Mouse (Mus musculus) adrenal gland, postnatal 14 days (tissue): ENCODE measurements at regions not wholly inside any gene's neighbourhood (a gene's known extent, or its start where the extent isn't known, plus 50 kb on each side); places are given as distances from the start of the nearest gene placed in this dataset.
A peak's percentile ranks its signal among the peaks of the same experiment; 100 is the strongest.

ENCODE experiments used
- DNase-seq: peaks from one replicate; pipeline ENCODE4 v3.0.0; 2021; ENCODE audit warnings: mixed read lengths

DNA sequence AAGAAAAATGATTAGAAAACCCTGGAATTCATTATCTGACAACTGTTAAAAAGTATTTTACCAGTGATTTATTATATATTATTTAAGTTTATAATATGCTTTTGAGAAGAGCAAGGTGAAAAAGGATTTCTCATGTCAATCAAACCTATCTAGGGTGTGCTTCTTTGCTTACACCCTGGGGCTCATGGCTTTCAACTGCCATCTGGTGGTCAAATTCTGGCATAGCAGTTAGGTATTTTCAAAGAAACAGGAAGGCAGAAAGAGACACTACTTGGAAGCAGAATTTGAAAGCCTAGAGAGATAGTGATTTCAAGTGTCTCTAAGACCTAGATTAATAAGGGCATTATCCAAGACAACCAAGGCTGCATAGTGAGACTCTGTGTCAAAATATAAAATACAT, 167.8 kb upstream of the Amot start:
- peak; percentile 34 for DNase-seq

DNA sequence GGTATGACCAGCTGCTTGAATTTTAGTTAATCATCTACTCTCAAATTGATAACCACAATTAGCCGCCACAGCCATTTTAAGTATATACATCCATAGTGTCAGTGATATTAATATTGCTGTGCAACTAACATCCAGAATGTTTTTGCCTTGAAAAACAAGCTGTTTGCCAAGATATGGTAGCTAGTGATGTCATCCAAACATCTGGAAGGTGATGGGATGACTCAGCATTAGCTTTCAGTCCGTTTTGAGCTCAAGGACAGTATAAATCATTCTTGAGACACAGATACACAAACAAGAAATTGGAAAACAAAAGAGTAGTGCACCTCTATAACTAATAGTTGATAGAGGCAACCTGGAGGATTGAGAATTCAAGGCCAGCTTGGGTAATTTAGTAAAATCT, 146.7 kb upstream of the Amot start:
- no peak for DNase-seq

DNA sequence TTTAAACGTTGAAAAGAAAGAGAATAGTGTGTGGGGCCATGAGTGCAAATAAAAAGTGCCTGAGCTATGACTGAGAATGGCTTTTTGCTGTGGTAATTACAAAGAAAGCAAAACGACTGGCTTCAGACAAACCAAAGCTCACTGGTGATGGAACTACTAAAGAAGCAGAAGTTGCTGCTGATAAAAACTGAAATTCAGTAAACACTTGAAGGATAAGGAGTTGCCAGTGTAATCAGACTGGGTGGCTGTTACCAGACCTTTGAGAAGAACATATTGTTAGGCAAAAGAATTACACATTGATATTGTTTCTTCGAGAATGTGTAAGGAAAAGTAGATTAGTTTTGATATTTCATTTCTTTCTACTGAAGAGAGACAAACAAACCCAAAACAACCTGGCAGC, 114.7 kb upstream of the Amot start:
- no peak for DNase-seq

DNA sequence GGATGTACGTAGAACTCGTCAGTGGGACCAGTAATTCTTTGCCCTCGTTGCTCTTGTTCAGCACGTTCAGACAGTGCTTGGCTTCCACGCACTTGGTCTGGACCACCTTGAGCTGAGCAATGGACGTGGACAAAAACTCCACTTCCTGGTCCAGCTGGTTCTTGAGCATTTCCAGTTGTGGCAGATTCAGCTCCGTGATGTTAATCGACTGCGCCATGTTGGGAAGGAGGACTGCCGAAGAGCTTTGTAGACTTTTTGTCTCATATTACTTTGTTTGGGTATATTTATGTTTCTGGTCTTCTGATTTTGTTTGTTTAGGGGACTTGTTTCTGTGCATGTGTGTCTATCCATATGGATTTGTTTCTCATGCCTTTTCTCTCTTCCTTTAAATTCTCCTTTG, 97.1 kb upstream of the Amot start:
- DNase-seq, result no peak

DNA sequence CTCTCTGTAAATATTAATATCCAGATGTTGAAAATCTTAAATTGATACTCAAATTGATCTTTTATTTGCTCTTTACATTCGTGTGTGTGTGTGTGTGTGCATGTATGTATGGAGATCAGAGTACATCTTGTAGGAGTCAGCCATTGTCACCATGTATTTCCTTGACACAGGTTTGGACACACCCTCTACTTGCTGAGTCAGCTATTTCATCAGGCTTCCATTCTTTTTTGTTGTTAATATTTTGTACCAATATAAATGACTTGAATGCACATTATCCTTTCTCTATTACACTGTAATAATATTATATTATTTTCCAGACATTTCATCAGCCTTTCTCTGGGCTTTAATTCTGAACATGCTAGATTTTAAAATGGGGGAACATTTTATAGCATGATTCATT, 85.8 kb upstream of the Amot start:
- DNase-seq, result no peak

DNA sequence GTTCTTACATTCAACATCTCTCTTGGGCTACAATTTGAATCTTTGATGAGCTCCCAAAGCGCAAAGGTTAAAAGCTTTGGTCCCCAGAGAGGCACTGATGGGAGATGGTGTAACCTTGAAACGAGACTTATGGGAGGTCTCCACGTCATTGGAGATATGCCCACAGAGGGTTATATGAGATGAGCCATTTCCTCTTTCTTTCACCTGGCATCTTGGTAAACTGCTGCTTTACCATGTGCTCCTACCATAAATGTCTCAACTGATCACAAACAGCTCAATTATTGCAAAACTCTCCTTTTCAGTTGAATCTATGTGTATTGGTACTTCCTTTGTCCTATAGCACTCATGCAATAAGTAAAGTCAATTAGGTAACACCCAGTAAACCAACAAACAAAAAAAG, 62.5 kb upstream of the Amot start:
- DNase-seq, result no peak

DNA sequence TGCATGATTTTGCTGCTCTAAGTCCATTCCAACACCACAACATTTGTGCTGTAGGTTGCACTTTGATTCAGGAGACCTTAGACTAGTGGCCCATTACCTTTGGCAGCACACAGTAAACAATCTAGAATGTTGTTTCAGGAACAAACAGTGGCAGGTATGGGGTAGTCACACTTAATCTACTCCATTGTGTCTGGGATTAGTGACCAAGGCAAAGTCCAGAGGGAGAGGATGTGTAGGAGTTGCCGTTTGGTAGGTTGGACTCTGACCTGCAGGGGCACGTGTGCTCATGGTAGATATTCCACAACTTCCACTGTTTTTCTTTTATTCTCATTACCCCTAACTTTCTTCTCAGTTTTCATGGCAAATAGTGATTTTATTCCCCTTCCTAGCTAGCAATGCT, 62.1 kb upstream of the Amot start:
- no peak for DNase-seq

DNA sequence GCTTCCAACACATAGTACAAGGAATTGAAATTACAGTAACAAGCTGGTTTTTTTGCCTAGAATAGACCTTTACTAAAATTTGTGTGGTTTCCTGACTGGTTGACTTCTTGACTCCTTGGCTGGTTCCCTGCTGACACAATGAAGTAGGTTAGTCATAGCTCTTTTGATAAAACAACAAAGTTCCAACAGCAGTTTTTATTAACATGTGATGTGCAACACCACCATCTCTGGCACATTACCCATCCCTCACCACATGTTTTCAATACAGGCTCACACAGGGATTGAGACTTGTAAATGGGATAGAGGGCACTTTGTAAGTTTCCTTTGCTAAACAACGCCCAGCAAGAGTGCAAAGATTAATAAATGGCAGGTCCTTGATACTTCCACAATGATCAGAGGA, 53.9 kb upstream of the Amot start:
- no peak for DNase-seq
